ENCODE assay signal across 18 mouse cellular contexts in genomic region chr10:100055082-100055481, GRCm38 (mm10). TPM values are rescaled to one million over a fixed set of nuclear protein-coding genes. Genes with fewer than 3 reads are reported as not detected.
"Had no signal": no experiment of that assay in that cellular context is flagged by ENCODE, and none has a peak within 500 bp of the region (broad histone marks: within the 10 kb centered on the region; RNA-seq: fewer than 3 reads in every experiment).

No protein-coding gene starts in this region.

- H3K27ac ChIP-seq: midbrain, embryonic 10.5 days; midbrain, embryonic 12.5 days; neural tube, embryonic 13.5 days; neural tube, embryonic 15.5 days had no signal

- H3K36me3 ChIP-seq: midbrain, embryonic 10.5 days; midbrain, embryonic 12.5 days; neural tube, embryonic 13.5 days; neural tube, embryonic 15.5 days had no signal

- H3K27me3 ChIP-seq: midbrain, embryonic 12.5 days; neural tube, embryonic 13.5 days; neural tube, embryonic 15.5 days had no signal

- H3K4me3 ChIP-seq: midbrain, embryonic 10.5 days; midbrain, embryonic 12.5 days; myocyte; neural tube, embryonic 13.5 days; neural tube, embryonic 15.5 days had no signal

- H3K9ac ChIP-seq: lung, embryonic 14.5 days; midbrain, embryonic 12.5 days; neural tube, embryonic 13.5 days; neural tube, embryonic 15.5 days had no signal

- ATAC-seq: lung, postnatal 0 days; midbrain, embryonic 16.5 days had no signal

- H3K4me1 ChIP-seq: midbrain, embryonic 12.5 days had no signal

- DNase-seq: lung, adult 18-20 months; lung, postnatal 4 days; midbrain, embryonic 14.5 days; retina, postnatal 1 day; right cerebral cortex, postnatal 25 days; right cerebral cortex, postnatal 4 days; spleen, adult 18-20 months; thymus, adult 2 months; thymus, postnatal 25 days had no signal

RNA-seq across cellular contexts. Expression of gene Kitl, which starts 39.7 kb away (rescaled TPM):
- total RNA-seq: megakaryocyte-erythroid progenitor cell, adult 5-6 weeks had no signal
